Mouse (Mus musculus): ENCODE measurements at regions not wholly inside any gene's neighbourhood (a gene's known extent, or its start where the extent isn't known, plus 50 kb on each side); places are given as distances from the start of the nearest gene placed in this dataset.

- peak; percentile 18 to 24 for DNase-seq (ENCODE audit: low spot score in 2 of 2)
Observed at GRCm38 (mm10) chr15:62195440-62195839, 1272.6 kb upstream of the A1bg start.

- no peak for DNase-seq (ENCODE audit: low spot score in 2 of 2)
Observed at GRCm38 (mm10) chr15:62192706-62193105, 1269.9 kb upstream of the A1bg start.

- no peak for DNase-seq (ENCODE audit: low spot score in 2 of 2)
Observed at GRCm38 (mm10) chr15:62191641-62192040, 1268.8 kb upstream of the A1bg start.

GRCm38 (mm10) chr15:62190977-62191614, 1268.3 kb upstream of the A1bg start:
- DNase-seq (ENCODE audit: low spot score in 2 of 2), result peak in 1 of 2 experiments; percentile 22

GRCm38 (mm10) chr15:62190224-62190910, 1267.6 kb upstream of the A1bg start:
- DNase-seq (ENCODE audit: low spot score in 2 of 2), result no peak

- DNase-seq (ENCODE audit: low spot score in 2 of 2), result no peak
Observed at GRCm38 (mm10) chr15:62189565-62190181, 1266.9 kb upstream of the A1bg start.

- DNase-seq (ENCODE audit: low spot score in 2 of 2), result no peak
Observed at GRCm38 (mm10) chr15:62186548-62186947, 1263.7 kb upstream of the A1bg start.

GRCm38 (mm10) chr15:62183803-62184202, 1261.0 kb upstream of the A1bg start:
- no peak for DNase-seq (ENCODE audit: low spot score in 2 of 2)

- peak; percentile 86 to 87 for DNase-seq (ENCODE audit: low spot score in 2 of 2)
Observed at GRCm38 (mm10) chr15:62181454-62181910, 1258.7 kb upstream of the A1bg start.

GRCm38 (mm10) chr15:62180718-62181117, 1257.9 kb upstream of the A1bg start:
- no peak for DNase-seq (ENCODE audit: low spot score in 2 of 2)

- DNase-seq (ENCODE audit: low spot score in 2 of 2), result no peak
Observed at GRCm38 (mm10) chr15:62179801-62180200, 1257.0 kb upstream of the A1bg start.

- no peak for DNase-seq (ENCODE audit: low spot score in 2 of 2)
Observed at GRCm38 (mm10) chr15:62178568-62178967, 1255.8 kb upstream of the A1bg start.

- peak; percentile 55 to 60 for DNase-seq (ENCODE audit: low spot score in 2 of 2)
Observed at GRCm38 (mm10) chr15:62177768-62178410, 1255.1 kb upstream of the A1bg start.

GRCm38 (mm10) chr15:62176076-62176475, 1253.3 kb upstream of the A1bg start:
- no peak for DNase-seq (ENCODE audit: low spot score in 2 of 2)

- DNase-seq (ENCODE audit: low spot score in 2 of 2), result no peak
Observed at GRCm38 (mm10) chr15:62173633-62174543, 1251.1 kb upstream of the A1bg start.

- peak in 1 of 2 experiments; percentile 34 for DNase-seq (ENCODE audit: low spot score in 2 of 2)
Observed at GRCm38 (mm10) chr15:62171632-62172031, 1248.8 kb upstream of the A1bg start.

GRCm38 (mm10) chr15:62171167-62171566, 1248.4 kb upstream of the A1bg start:
- DNase-seq (ENCODE audit: low spot score in 2 of 2), result no peak

GRCm38 (mm10) chr15:62170337-62170736, 1247.5 kb upstream of the A1bg start:
- no peak for DNase-seq (ENCODE audit: low spot score in 2 of 2)

- peak; percentile 87 to 90 for DNase-seq (ENCODE audit: low spot score in 2 of 2)
Observed at GRCm38 (mm10) chr15:62169591-62170019, 1246.8 kb upstream of the A1bg start.

GRCm38 (mm10) chr15:62168958-62169590, 1246.3 kb upstream of the A1bg start:
- peak in 1 of 2 experiments; percentile 61 for DNase-seq (ENCODE audit: low spot score in 2 of 2)

- DNase-seq (ENCODE audit: low spot score in 2 of 2), result no peak
Observed at GRCm38 (mm10) chr15:62168522-62168921, 1245.7 kb upstream of the A1bg start.
